Mouse (Mus musculus) kidney, adult 2 months (tissue): ENCODE measurements around the gene Faf1. TPM values are rescaled to one million over a fixed set of nuclear protein-coding genes. Genes with fewer than 3 reads are reported as not detected.

Experiments
- DNase-seq: peaks from one replicate; pipeline ENCODE4 v3.0.0; 2021
- H3K27ac ChIP-seq: fragments of 200-500 bp; 2 replicates; pipeline ENCODE4 v1.5.1; 2012; ENCODE audit warnings: low read depth, low read length, control low read depth, inconsistent platforms; ENCODE audit not compliant: insufficient read depth
- H3K27me3 ChIP-seq: fragments of 200-500 bp; replicated peaks from 2 replicates; pipeline ENCODE4 v1.6.1; 2012; ENCODE audit warnings: mild to moderate bottlenecking, moderate library complexity, low read length, inconsistent platforms; ENCODE audit not compliant: control insufficient read depth, insufficient read depth
- H3K36me3 ChIP-seq: fragments of 200-500 bp; 2 replicates; pipeline ENCODE4 v1.6.1; 2012; ENCODE audit warnings: mild to moderate bottlenecking, moderate library complexity, low read length, inconsistent platforms; ENCODE audit not compliant: control insufficient read depth, insufficient read depth
- H3K4me1 ChIP-seq: fragments of 200-500 bp; 2 replicates; pipeline ENCODE4 v1.6.1; 2011; ENCODE audit warnings: low read length; ENCODE audit not compliant: control insufficient read depth, insufficient read depth
- H3K4me3 ChIP-seq: fragments of 200-500 bp; 2 replicates; pipeline ENCODE4 v1.5.1; 2011; ENCODE audit warnings: mild to moderate bottlenecking, low read depth, low read length, control low read depth; ENCODE audit not compliant: insufficient read depth
- CTCF ChIP-seq: fragments of 200-500 bp; conservative IDR thresholded peaks from 2 replicates; pipeline ENCODE4 v1.5.1; 2011; ENCODE audit warnings: low read depth, mild to moderate bottlenecking, control low read depth, low read length, moderate library complexity, mixed read lengths; ENCODE audit not compliant: insufficient read depth, insufficient read length
- POLR2A ChIP-seq: fragments of 200-500 bp; IDR thresholded peaks from one replicate; pipeline ENCODE4 v1.6.1; 2011; ENCODE audit warnings: low read depth, low read length, control low read depth
- WGBS: fragments of 180-500 bp; shearing (Covaris S2); methylation state at CpG from one replicate; pipeline ENCODE4 v1.1.7; 2018; 5-methylcytosine and 5-hydroxymethylcytosine counted together
- polyA plus RNA-seq: library from polyadenylated mRNA; depleted of rRNA; stranded (reverse); fragments of >200 nt; gene quantifications from 2 replicates; pipeline ENCODE4 v1.2.3, GENCODE M21; 2012

Gene Faf1
- polyA plus RNA-seq, 1 experiment: 8.7 TPM

- no peak overlapping the region for H3K4me3 ChIP-seq
Measured at GRCm38 (mm10) chr4:109789347-109790001, 113.1 kb downstream of the Faf1 start.

GRCm38 (mm10) chr4:109792331-109792730 is 115.9 kb downstream of the Faf1 start:
- Histone ChIP-seq H3K4me1 (no peaks in the 10 kb centered on the region; the same call in 1 of the 2 replicates), H3K27me3 (no peaks in the 10 kb centered on the region), H3K36me3 (no peaks in the 10 kb centered on the region), H3K4me3 (no peak overlapping the region), H3K27ac (no peak overlapping the region)
- TF ChIP-seq POLR2A: no peak
- TF ChIP-seq CTCF: no peak
- WGBS: 94% methylated on average over 2 of the region's 2 CpGs
- DNase-seq: no peak

More at GRCm38 (mm10) chr4:109789347-109790001, 113.1 kb downstream of the Faf1 start:
- Histone ChIP-seq H3K4me1 (no peaks in the 10 kb centered on the region; the same call in 1 of the 2 replicates), H3K27me3 (no peaks in the 10 kb centered on the region), H3K27ac (no peak overlapping the region), H3K36me3 (no peaks in the 10 kb centered on the region)
- no peak for DNase-seq
- no peak for TF ChIP-seq POLR2A
- no peak for TF ChIP-seq CTCF
- WGBS: 63% methylated on average over 4 of the region's 4 CpGs

- 92% methylated on average over 2 of the region's 2 CpGs for WGBS
- no peak for TF ChIP-seq POLR2A
- no peak for TF ChIP-seq CTCF
- Histone ChIP-seq H3K36me3 (no peaks in the 10 kb centered on the region), H3K4me1 (no peaks in the 10 kb centered on the region; the same call in 1 of the 2 replicates), H3K27ac (no peak overlapping the region), H3K27me3 (no peaks in the 10 kb centered on the region), H3K4me3 (no peak overlapping the region)
- no peak for DNase-seq
Measured at GRCm38 (mm10) chr4:109793072-109793471, 116.7 kb downstream of the Faf1 start.

GRCm38 (mm10) chr4:109797511-109798182 is 121.3 kb downstream of the Faf1 start:
- H3K4me1 ChIP-seq: no peaks in the 10 kb centered on the region; the same call in 1 of the 2 replicates
- H3K4me3 ChIP-seq: no peak overlapping the region
- H3K27me3 ChIP-seq: no peaks in the 10 kb centered on the region
- no peak overlapping the region for H3K27ac ChIP-seq
- no peak for TF ChIP-seq POLR2A
- no peak for TF ChIP-seq CTCF
- H3K36me3 ChIP-seq: no peaks in the 10 kb centered on the region
- WGBS: 65% methylated on average over 10 of the region's 10 CpGs
- no peak for DNase-seq

- Histone ChIP-seq H3K27me3 (no peaks in the 10 kb centered on the region), H3K36me3 (no peaks in the 10 kb centered on the region), H3K27ac (no peak overlapping the region), H3K4me3 (no peak overlapping the region), H3K4me1 (no peaks in the 10 kb centered on the region; the same call in 1 of the 2 replicates)
- TF ChIP-seq CTCF (no peak), POLR2A (no peak)
- 90% methylated on average over 5 of the region's 5 CpGs for WGBS
- DNase-seq: no peak
Measured at GRCm38 (mm10) chr4:109806408-109806807, 130.0 kb downstream of the Faf1 start.

- Histone ChIP-seq H3K27me3 (no peaks in the 10 kb centered on the region), H3K36me3 (no peaks in the 10 kb centered on the region), H3K27ac (no peak overlapping the region), H3K4me1 (no peaks in the 10 kb centered on the region), H3K4me3 (no peak overlapping the region)
- no peak for TF ChIP-seq CTCF
- TF ChIP-seq POLR2A: no peak
- 98% methylated on average over 1 of the region's 1 CpGs for WGBS
- DNase-seq: no peak
Measured at GRCm38 (mm10) chr4:109815161-109815560, 138.8 kb downstream of the Faf1 start.

- no peaks in the 10 kb centered on the region for H3K27me3 ChIP-seq
- H3K4me1 ChIP-seq: no peaks in the 10 kb centered on the region
- WGBS: 88% methylated on average over 1 of the region's 1 CpGs
- DNase-seq: no peak
- TF ChIP-seq POLR2A (no peak), CTCF (no peak)
- no peak overlapping the region for H3K4me3 ChIP-seq
- H3K36me3 ChIP-seq: no peaks in the 10 kb centered on the region
- H3K27ac ChIP-seq: no peak overlapping the region
Measured at GRCm38 (mm10) chr4:109815592-109815991, 139.2 kb downstream of the Faf1 start.
